Mouse (Mus musculus) heart, embryonic 14.5 days (tissue): ENCODE results near the gene Nhs. TPM values are rescaled to one million over a fixed set of nuclear protein-coding genes. Genes with fewer than 3 reads are reported as not detected.

Source experiments
- ATAC-seq: fragments of 200-750 bp; cut with Nextera tagmentation; 2 replicates; pipeline ENCODE4 v1.8.0; 2017; ENCODE audit warnings: low read depth, moderate TSS enrichment; ENCODE audit not compliant: insufficient number of reproducible peaks, insufficient read depth, low FRiP score
- H3K27ac ChIP-seq, 2 experiments: fragments of 200-500 bp in 1 of 2; fragments of 300-500 bp in 1 of 2; sonication (generic) in 1 of 2; replicated peaks in 1 of 2; 2 replicates each; pipeline ENCODE4 v1.5.1; 2012 to 2014; ENCODE audit warnings: low read depth in 2 of 2, low read length in 2 of 2, control low read depth in 1 of 2, mild to moderate bottlenecking in 1 of 2, mixed read lengths in 1 of 2; ENCODE audit not compliant: control insufficient read depth in 1 of 2, insufficient read depth in 1 of 2
- H3K27me3 ChIP-seq: fragments of 300-500 bp; sonication (generic); 2 replicates; pipeline ENCODE4 v1.6.1; 2014; ENCODE audit warnings: mild to moderate bottlenecking, low read length, control low read depth; ENCODE audit not compliant: control insufficient read depth, insufficient read depth
- H3K36me3 ChIP-seq: fragments of 300-500 bp; sonication (generic); 2 replicates; pipeline ENCODE4 v1.6.1; 2014; ENCODE audit warnings: mild to moderate bottlenecking, control low read depth, low read length, mixed read lengths; ENCODE audit not compliant: control insufficient read depth, insufficient read depth
- H3K4me1 ChIP-seq, 2 experiments: fragments of 200-500 bp in 1 of 2; fragments of 300-500 bp in 1 of 2; sonication (generic) in 1 of 2; 2 replicates each; pipeline ENCODE4 v1.6.1; 2012 to 2014; ENCODE audit warnings: low read length in 2 of 2, control low read depth in 1 of 2, mixed read lengths in 1 of 2; ENCODE audit not compliant: control insufficient read depth in 2 of 2, insufficient read depth in 2 of 2
- H3K4me2 ChIP-seq: fragments of 300-500 bp; sonication (generic); 2 replicates; pipeline ENCODE4 v1.6.1; 2014; ENCODE audit warnings: mild to moderate bottlenecking, low read length
- H3K4me3 ChIP-seq, 2 experiments: fragments of 200-500 bp in 1 of 2; fragments of 300-500 bp in 1 of 2; sonication (generic) in 1 of 2; 2 replicates each; pipeline ENCODE4 v1.5.1; 2012 to 2014; ENCODE audit warnings: low read length in 2 of 2, mild to moderate bottlenecking in 2 of 2, control low read depth in 1 of 2, low read depth in 1 of 2, moderate library complexity in 1 of 2; ENCODE audit not compliant: control insufficient read depth in 1 of 2, insufficient read depth in 1 of 2
- H3K9ac ChIP-seq: fragments of 300-500 bp; sonication (generic); 2 replicates; pipeline ENCODE4 v1.6.1; 2014; ENCODE audit warnings: mild to moderate bottlenecking, low read length
- H3K9me3 ChIP-seq: fragments of 300-500 bp; sonication (generic); 2 replicates; pipeline ENCODE4 v1.6.1; 2016; ENCODE audit warnings: low read length, control low read depth; ENCODE audit not compliant: control insufficient read depth
- WGBS: fragments of 180-500 bp; shearing (Covaris S2); extraction: QIAGEN DNeasy Blood & Tissue Kit; methylation state at CpG from one replicate; pipeline ENCODE4 v1.1.7; 2014; 5-methylcytosine and 5-hydroxymethylcytosine counted together
- polyA plus RNA-seq: library from polyadenylated mRNA; unstranded; fragments of >200 nt; fragmentation: Nextera tagmentation; extraction: Ambion mirVana; gene quantifications from 2 replicates; pipeline ENCODE4 v1.2.1, GENCODE M21; 2014

Nhs gene
- polyA plus RNA-seq, 1 experiment from 2014 or later: 0.88 TPM

- Histone ChIP-seq H3K9ac (no peak overlapping the region), H3K27ac (no peak overlapping the region), H3K4me1 (no peaks in the 10 kb centered on the region), H3K9me3 (no peaks in the 10 kb centered on the region), H3K4me3 (no peak overlapping the region), H3K27me3 (no peaks in the 10 kb centered on the region), H3K36me3 (no peaks in the 10 kb centered on the region), H3K4me2 (no peak overlapping the region)
- no peak for ATAC-seq
- WGBS: 46% methylated on average over 5 of the region's 5 CpGs
Measured at GRCm38 (mm10) chrX:162053566-162053965, 106.0 kb downstream of the Nhs start.

DNA sequence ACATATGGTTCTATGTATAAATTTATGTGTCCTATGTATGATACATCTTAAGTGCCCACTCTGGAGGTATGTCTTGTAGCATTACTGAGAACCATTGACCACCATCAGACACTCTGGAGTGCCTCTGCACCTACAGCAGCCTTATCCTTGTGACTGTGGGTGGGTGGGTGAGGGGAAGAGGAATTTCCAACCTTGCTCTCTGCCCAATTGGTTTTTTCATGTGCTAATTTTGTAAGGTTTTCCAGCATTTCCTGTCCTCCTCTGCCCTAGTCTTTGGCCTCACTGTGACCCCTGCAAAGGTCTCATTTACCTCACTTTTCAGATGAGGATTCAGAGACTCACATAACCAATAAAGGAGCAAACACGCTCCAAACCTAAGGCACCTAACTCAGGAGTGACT, 107.0 kb downstream of the Nhs start:
- H3K4me1 ChIP-seq: no peaks in the 10 kb centered on the region
- 64% methylated on average over 1 of the region's 1 CpGs for WGBS
- no peak overlapping the region for H3K9ac ChIP-seq
- no peaks in the 10 kb centered on the region for H3K36me3 ChIP-seq
- no peak overlapping the region for H3K27ac ChIP-seq
- ATAC-seq: no peak
- no peak overlapping the region for H3K4me3 ChIP-seq
- H3K4me2 ChIP-seq: no peak overlapping the region
- no peaks in the 10 kb centered on the region for H3K9me3 ChIP-seq
- H3K27me3 ChIP-seq: no peaks in the 10 kb centered on the region

DNA sequence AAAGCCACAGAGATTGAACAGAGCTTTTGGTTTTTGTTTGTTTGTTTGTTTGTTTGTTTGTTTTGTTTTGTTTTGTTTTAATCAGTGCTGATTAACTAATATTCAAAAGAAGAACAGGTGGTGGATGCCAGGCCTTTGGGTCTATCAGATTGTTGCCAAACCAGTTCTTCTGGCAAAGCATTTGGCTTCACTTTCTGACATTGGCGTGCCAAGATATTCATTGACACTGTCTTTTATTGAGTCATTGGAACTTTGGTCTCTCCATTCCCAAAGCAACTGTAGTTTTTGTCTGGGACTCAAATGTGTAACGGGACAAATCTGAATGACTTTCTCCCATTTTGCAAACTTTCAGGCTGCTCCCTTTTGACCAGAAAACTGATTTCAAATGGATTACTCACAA, 109.9 kb downstream of the Nhs start:
- Histone ChIP-seq H3K9ac (no peak overlapping the region), H3K9me3 (no peaks in the 10 kb centered on the region), H3K27ac (no peak overlapping the region), H3K4me3 (no peak overlapping the region), H3K36me3 (no peaks in the 10 kb centered on the region), H3K4me2 (no peak overlapping the region), H3K4me1 (no peaks in the 10 kb centered on the region), H3K27me3 (no peaks in the 10 kb centered on the region)
- no peak for ATAC-seq
- 80% methylated on average over 2 of the region's 2 CpGs for WGBS

DNA sequence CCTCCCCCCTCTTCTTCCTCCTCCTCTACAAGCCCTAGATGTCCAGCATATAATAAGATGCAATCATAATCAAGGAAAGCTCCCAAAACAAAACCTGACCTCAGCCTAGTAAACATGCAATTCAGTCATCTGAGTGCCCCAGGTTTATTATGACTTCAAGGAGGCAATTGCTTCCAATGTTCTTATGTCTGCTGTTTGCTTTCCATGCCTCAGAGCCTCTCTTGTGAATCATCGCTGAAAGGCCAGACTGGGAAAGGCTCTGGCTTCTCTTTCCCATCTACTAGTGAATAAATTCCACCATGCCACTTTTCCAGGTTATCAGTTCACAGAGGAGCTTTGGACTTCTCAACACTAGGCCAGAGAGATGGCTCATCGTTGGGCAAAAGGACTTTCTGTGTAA, 114.0 kb downstream of the Nhs start:
- ATAC-seq: no peak
- no peak overlapping the region for H3K9ac ChIP-seq
- H3K36me3 ChIP-seq: no peaks in the 10 kb centered on the region
- 88% methylated on average over 2 of the region's 2 CpGs for WGBS
- no peaks in the 10 kb centered on the region for H3K4me1 ChIP-seq
- no peaks in the 10 kb centered on the region for H3K9me3 ChIP-seq
- no peak overlapping the region for H3K4me2 ChIP-seq
- no peak overlapping the region for H3K27ac ChIP-seq
- no peaks in the 10 kb centered on the region for H3K27me3 ChIP-seq
- H3K4me3 ChIP-seq: no peak overlapping the region

DNA sequence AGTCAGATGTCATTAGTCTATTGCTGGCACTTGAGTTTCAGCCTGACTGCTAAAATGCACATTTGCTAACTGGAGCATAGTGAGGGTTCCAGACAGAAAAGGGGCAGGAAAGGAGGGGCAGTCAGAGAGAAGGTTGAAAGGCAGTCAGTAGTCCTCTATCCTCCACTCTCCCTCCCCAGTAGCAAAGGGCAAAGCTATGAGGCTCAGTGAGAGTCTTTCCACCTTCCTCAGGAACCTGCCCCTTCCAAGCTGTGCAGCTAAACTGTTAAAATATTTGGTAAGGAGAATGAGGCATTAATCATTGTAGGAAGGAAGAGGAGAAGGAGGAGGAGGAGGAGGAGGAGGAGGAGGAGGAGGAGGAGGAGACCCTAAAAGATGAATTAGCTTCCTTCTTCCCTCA, 115.4 kb downstream of the Nhs start:
- no peak overlapping the region for H3K4me2 ChIP-seq
- H3K36me3 ChIP-seq: no peaks in the 10 kb centered on the region
- H3K27me3 ChIP-seq: no peaks in the 10 kb centered on the region
- H3K9ac ChIP-seq: no peak overlapping the region
- no peak overlapping the region for H3K27ac ChIP-seq
- H3K4me1 ChIP-seq: no peaks in the 10 kb centered on the region
- no peak overlapping the region for H3K4me3 ChIP-seq
- H3K9me3 ChIP-seq: no peaks in the 10 kb centered on the region
- no peak for ATAC-seq

DNA sequence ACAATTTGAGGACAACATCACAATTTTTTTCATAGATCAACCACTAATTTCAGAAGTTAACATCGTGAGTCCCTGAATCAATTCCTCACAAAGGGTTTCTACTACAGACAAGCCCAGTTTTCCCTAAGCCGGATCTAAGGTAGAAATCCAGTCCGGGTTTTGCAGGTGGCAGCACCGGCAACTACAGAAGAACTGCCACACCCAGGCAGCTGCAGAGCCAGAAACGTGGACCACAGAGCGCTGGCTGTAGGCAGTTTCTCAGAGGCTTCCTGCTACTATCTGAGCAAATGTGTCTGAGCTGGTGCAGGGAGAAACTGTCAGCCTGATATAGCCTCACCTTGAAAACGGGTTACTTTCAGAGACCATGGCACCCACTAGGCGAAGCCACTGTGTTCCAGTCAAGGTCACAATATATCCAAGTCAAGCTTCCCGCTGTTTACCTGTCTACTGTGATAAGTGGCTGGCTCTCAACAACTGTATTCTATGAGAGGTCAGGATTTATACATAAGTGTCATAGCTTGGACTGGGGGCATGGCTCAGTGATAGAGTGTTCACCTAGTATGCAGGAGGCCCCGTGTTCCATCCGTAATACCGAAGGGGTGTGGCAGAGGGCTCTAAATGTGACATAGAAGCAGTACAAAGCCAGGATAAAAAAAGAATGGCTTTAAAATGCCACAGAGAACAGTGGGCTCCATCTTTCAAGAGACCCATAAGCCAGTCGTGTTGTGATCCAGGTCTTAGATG, 134.1 kb downstream of the Nhs start:
- H3K4me1 ChIP-seq: no peaks in the 10 kb centered on the region; a peak in 1 of 4 replicates
- no peak overlapping the region; a peak in 1 of 4 replicates for H3K27ac ChIP-seq
- WGBS: 34% methylated on average over 13 of the region's 13 CpGs
- H3K27me3 ChIP-seq: 0 out of 2 replicates have a peak, but pooled peaks cover 4% of the 10 kb centered on the region
- H3K36me3 ChIP-seq: no peaks in the 10 kb centered on the region
- H3K9me3 ChIP-seq: no peaks in the 10 kb centered on the region
- no peak for ATAC-seq
- H3K4me2 ChIP-seq: peak overlapping the region; percentile 42
- H3K9ac ChIP-seq: no peak overlapping the region
- H3K4me3 ChIP-seq: no peak overlapping the region

DNA sequence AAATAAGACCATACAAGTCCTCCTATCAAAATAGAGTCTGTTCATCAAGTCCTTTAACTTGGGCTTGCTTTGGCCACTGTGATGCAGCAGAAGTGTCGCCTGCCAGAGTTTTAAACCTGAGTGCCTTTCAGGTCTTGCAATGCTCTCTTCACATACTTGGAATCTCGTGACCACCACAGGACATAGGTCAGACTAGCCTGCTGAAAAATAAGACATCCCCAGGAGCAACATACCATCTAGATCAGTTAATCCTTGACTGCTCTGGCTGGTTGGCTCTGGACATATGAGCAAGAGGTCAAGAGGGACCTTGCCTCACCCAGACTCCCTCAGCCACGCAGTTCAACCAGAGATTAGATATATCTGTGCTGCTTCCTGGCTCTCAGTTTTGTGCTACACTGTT, 137.8 kb downstream of the Nhs start:
- Histone ChIP-seq H3K9me3 (no peaks in the 10 kb centered on the region), H3K4me1 (no peaks in the 10 kb centered on the region; a peak in 1 of 4 replicates), H3K9ac (no peak overlapping the region), H3K36me3 (no peaks in the 10 kb centered on the region), H3K27me3 (no peaks in the 10 kb centered on the region), H3K4me3 (no peak overlapping the region), H3K27ac (no peak overlapping the region), H3K4me2 (no peak overlapping the region)
- ATAC-seq: no peak
- WGBS: 60% methylated on average over 3 of the region's 3 CpGs

DNA sequence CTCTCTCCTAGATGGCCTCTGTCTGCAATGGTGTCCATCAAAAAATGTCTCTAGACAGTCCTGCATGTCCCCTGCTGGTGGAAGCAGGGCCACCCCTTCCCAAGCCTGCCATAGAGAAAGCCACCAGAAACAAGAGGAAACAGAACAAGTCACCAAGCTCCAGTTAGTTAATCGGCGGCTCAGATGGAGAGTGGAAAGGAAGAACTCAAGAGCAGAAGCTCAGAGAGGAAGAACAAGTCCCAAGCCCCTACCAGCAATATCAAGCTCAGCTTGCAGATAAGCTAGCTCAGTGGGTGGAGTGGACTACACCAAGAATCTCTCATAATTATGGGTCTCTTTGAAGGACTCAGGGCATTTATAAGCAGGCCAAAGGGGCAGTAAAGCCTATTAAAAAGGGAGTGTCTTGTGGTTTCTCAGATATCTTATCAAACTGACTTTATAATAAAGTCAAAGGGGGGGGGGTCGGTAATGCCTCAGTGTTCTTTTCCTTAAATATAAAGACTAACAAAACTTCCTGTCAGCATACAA, 139.4 kb downstream of the Nhs start:
- H3K4me3 ChIP-seq: no peak overlapping the region
- H3K4me2 ChIP-seq: no peak overlapping the region
- no peaks in the 10 kb centered on the region for H3K9me3 ChIP-seq
- H3K27ac ChIP-seq: no peak overlapping the region
- H3K4me1 ChIP-seq: no peaks in the 10 kb centered on the region
- H3K9ac ChIP-seq: no peak overlapping the region
- no peaks in the 10 kb centered on the region for H3K27me3 ChIP-seq
- no peak for ATAC-seq
- 62% methylated on average over 3 of the region's 3 CpGs for WGBS
- H3K36me3 ChIP-seq: no peaks in the 10 kb centered on the region
